ENCODE assay signal across 13 mouse cellular contexts in the genomic region with DNA sequence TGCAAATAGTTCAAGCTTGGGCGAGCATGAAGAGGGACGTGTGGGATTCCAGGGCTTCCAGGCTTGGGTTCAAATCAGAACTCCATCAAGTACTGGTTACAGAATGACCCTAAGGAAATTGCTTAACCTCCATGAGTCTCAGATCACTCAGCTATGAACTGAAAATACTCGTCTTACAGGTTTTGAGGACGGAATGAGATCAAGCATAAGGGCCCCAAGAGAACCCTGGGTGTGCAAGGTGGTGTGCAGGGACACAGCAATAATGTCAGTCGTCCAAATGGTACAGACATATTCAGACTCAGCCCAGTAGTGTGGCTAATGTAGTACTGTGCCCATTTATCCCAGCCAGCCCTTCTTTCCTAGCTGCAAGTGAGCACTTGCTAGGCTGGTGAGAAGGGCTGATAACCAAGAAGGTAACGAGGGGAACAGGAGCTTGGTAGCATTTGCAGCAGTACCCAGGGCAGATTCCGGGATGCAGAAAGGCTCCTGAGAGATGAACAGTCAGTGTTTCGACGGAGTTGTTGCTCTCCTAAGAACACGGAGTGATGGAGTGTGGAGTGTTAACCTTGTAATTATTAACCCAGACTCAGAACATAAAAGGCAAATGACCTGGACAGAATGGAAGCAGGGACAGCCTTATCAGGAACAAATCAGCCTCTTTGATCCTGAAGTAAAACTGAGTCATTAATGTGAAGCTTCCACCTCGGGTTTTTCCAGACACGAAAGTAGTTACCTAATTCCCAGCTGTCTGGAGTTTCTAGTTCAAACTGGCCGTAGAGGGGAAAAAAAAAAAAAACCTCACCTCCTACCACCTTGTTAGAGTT. TPM values are rescaled to one million over a fixed set of nuclear protein-coding genes. Genes with fewer than 3 reads are reported as not detected.
DNase-seq lines count a peak whose midpoint lies in the region; ATAC-seq and TF ChIP-seq lines count a peak whose summit lies in the region.
"Had no signal": no experiment of that assay in that cellular context is flagged by ENCODE, and none has a peak within 500 bp of the region (broad histone marks: within the 10 kb centered on the region; RNA-seq: fewer than 3 reads in every experiment).

No protein-coding gene starts in this region.

- no peak overlapping the region for H3K27ac ChIP-seq in liver, adult 2 months (replicated peaks; ENCODE audit: insufficient read depth, low read depth, low read length)
- no peak overlapping the region for H3K27ac ChIP-seq in liver, embryonic 12.5 days
- peak overlapping the region; percentile 93 for H3K27ac ChIP-seq in kidney, embryonic 15.5 days
- H3K27ac ChIP-seq in liver, embryonic 16.5 days (ENCODE audit: low read length), result no peak overlapping the region
- H3K27ac ChIP-seq: gastrocnemius, adult 2 months; heart, embryonic 15.5 days had no signal

- no peak for ATAC-seq in liver, embryonic 12.5 days
- ATAC-seq in kidney, embryonic 15.5 days (replicated peaks; ENCODE audit: low FRiP score), result peak; percentile 85
- peak; percentile 73 for ATAC-seq in liver, embryonic 16.5 days (ENCODE audit: low read depth)
- ATAC-seq: inflammation-experienced regulatory T-cells, adult 6 months had no signal

- no peaks in the 10 kb centered on the region for H3K79me2 ChIP-seq in liver, adult 2 months (ENCODE audit: control insufficient read depth, insufficient read depth, low read length)

- H3K4me3 ChIP-seq in liver, adult 2 months (ENCODE audit: insufficient read depth, low read depth, low read length), result no peak overlapping the region
- H3K4me3 ChIP-seq in liver, embryonic 12.5 days, result no peak overlapping the region
- H3K4me3 ChIP-seq in kidney, embryonic 15.5 days (replicated peaks), result no peak overlapping the region
- H3K4me3 ChIP-seq in liver, embryonic 16.5 days (ENCODE audit: low read depth, low read length), result no peak overlapping the region
- H3K4me3 ChIP-seq: heart, embryonic 15.5 days; myocyte had no signal

- no peak for TF ChIP-seq CTCF in liver, adult 2 months (IDR thresholded peaks at IDR 0.05; ENCODE audit: low read depth, low read length)

- WGBS in liver, adult 2 months, result 51% methylated on average over 13 of the region's 13 CpGs
- 71% methylated on average over 13 of the region's 13 CpGs for WGBS in liver, embryonic 12.5 days (ENCODE audit: insufficient replicate concordance)
- WGBS in kidney, embryonic 15.5 days, result 26% methylated on average over 13 of the region's 13 CpGs
- WGBS in liver, embryonic 16.5 days (ENCODE audit: insufficient replicate concordance), result 64% methylated on average over 13 of the region's 13 CpGs

- peak; percentile 78 for DNase-seq in liver, adult 2 months (ENCODE audit: extremely low read depth, low read depth, low spot score)
- peak; percentile 26 for DNase-seq in forelimb bud, embryonic 11.5 days (ENCODE audit: low read depth, low spot score)
- DNase-seq in layer of hippocampus, adult 9-10 months (ENCODE audit: low spot score), result no peak
- DNase-seq in right cerebral cortex, postnatal 4 days, result no peak
- DNase-seq in layer of hippocampus, postnatal 10 days (ENCODE audit: low spot score in 2 of 2), result no peak
- DNase-seq: cerebellum, adult 9-10 months; gastrocnemius, adult 2 months had no signal

- no peak overlapping the region for H3K4me2 ChIP-seq in liver, embryonic 12.5 days
- peak overlapping the region; percentile 50 for H3K4me2 ChIP-seq in kidney, embryonic 15.5 days
- peak overlapping the region; percentile 24; the same call in 1 of the 2 replicates for H3K4me2 ChIP-seq in liver, embryonic 16.5 days (ENCODE audit: low read depth, low read length)
- H3K4me2 ChIP-seq: heart, embryonic 15.5 days had no signal

- peaks cover 4% of the 10 kb centered on the region; the same call in 1 of the 2 replicates for H3K4me1 ChIP-seq in liver, adult 2 months (ENCODE audit: control insufficient read depth, insufficient read depth, low read length)
- peaks cover 21% of the 10 kb centered on the region for H3K4me1 ChIP-seq in liver, embryonic 12.5 days
- H3K4me1 ChIP-seq in kidney, embryonic 15.5 days, result peaks cover 43% of the 10 kb centered on the region
- no peaks in the 10 kb centered on the region; the same call in none of the 2 replicates for H3K4me1 ChIP-seq in liver, embryonic 16.5 days (ENCODE audit: control insufficient read depth, low read depth, low read length)

- TF ChIP-seq POLR2A in liver, adult 2 months (IDR thresholded peaks at IDR 0.05; ENCODE audit: extremely low read depth, insufficient read depth, low read length), result no peak

- no peak overlapping the region for H3K9ac ChIP-seq in liver, adult 2 months (ENCODE audit: low read depth, low read length)
- H3K9ac ChIP-seq in liver, embryonic 12.5 days, result no peak overlapping the region
- no peak overlapping the region for H3K9ac ChIP-seq in kidney, embryonic 15.5 days
- H3K9ac ChIP-seq in liver, embryonic 16.5 days (ENCODE audit: low read depth, low read length), result no peak overlapping the region
- H3K9ac ChIP-seq: heart, embryonic 15.5 days had no signal

- H3K9me3 ChIP-seq in liver, embryonic 12.5 days (replicated peaks), result no peaks in the 10 kb centered on the region
- H3K9me3 ChIP-seq in kidney, embryonic 15.5 days (replicated peaks), result no peaks in the 10 kb centered on the region
- no peaks in the 10 kb centered on the region for H3K9me3 ChIP-seq in liver, embryonic 16.5 days (replicated peaks; ENCODE audit: control insufficient read depth, low read length)
- H3K9me3 ChIP-seq: heart, embryonic 15.5 days had no signal

- no peaks in the 10 kb centered on the region for H3K36me3 ChIP-seq in liver, adult 2 months (ENCODE audit: control insufficient read depth, insufficient read depth, low read length)
- peaks cover 53% of the 10 kb centered on the region for H3K36me3 ChIP-seq in liver, embryonic 12.5 days
- no peaks in the 10 kb centered on the region for H3K36me3 ChIP-seq in kidney, embryonic 15.5 days
- H3K36me3 ChIP-seq in liver, embryonic 16.5 days (ENCODE audit: control insufficient read depth, insufficient read depth), result 0 out of 2 replicates have a peak, but pooled peaks cover 2% of the 10 kb centered on the region
- H3K36me3 ChIP-seq: heart, embryonic 15.5 days had no signal

- H3K27me3 ChIP-seq in liver, adult 2 months (ENCODE audit: control insufficient read depth, insufficient read depth, low read length), result no peaks in the 10 kb centered on the region
- no peaks in the 10 kb centered on the region for H3K27me3 ChIP-seq in liver, embryonic 12.5 days (replicated peaks)
- H3K27me3 ChIP-seq in kidney, embryonic 15.5 days, result no peaks in the 10 kb centered on the region
- no peaks in the 10 kb centered on the region for H3K27me3 ChIP-seq in liver, embryonic 16.5 days (ENCODE audit: control insufficient read depth, insufficient read depth, low read depth, low read length)
- H3K27me3 ChIP-seq: heart, embryonic 15.5 days had no signal

RNA-seq across cellular contexts. Expression of a gene that starts 50.8 kb away (rescaled TPM):
- total RNA-seq in liver, adult 2 months (2014; rRNA removed), result 9.7 and 14.8 TPM in 2 replicates
- 5.4 and 5.5 TPM in 2 replicates for polyA plus RNA-seq in liver, adult 2 months (2012; rRNA removed)
- polyA plus RNA-seq in liver, embryonic 12.5 days (2016; fragmentation: Nextera tagmentation; extraction: Ambion mirVana), result 16.1 and 16.2 TPM in 2 replicates
- 10.1 and 10.2 TPM in 2 replicates for polyA plus RNA-seq in kidney, embryonic 15.5 days (2015; fragmentation: Nextera tagmentation; extraction: Ambion mirVana)
- 10.6 and 11.2 TPM in 2 replicates for polyA plus RNA-seq in liver, embryonic 16.5 days (2015; fragmentation: Nextera tagmentation; extraction: Ambion mirVana)
- 1 to 10 TPM; 8.2 to 9.0 TPM for total RNA-seq in layer of hippocampus, postnatal 10 days (2021)

Comparison
In these comparisons a context has a peak if more than half of its experiments do, and no peak if none do; other contexts are left out.
1. DNase-seq: peak in liver, adult 2 months (single experiment) and forelimb bud, embryonic 11.5 days (single experiment); none in layer of hippocampus, adult 9-10 months (single experiment), right cerebral cortex, postnatal 4 days (single experiment) and layer of hippocampus, postnatal 10 days (0 of 2).